Mouse (Mus musculus): Measurements from ENCODE around the gene Sgk1. TPM values are rescaled to one million over a fixed set of nuclear protein-coding genes. Genes with fewer than 3 reads are reported as not detected.

Gene Sgk1
- 90.4 and 91.8 TPM in 2 replicates for total RNA-seq (2017)

- ATAC-seq (ENCODE audit: extremely low read depth, insufficient number of reproducible peaks, low FRiP score, poor library complexity, severe bottlenecking), result peak; percentile 51
Observed at GRCm38 (mm10) chr10:21882184-21883081, at the start of gene Sgk1. Gene Sgk1 (plus strand): TSS chr10:21882184.

GRCm38 (mm10) chr10:21832282-21832681, 49.7 kb upstream of the Sgk1 start:
- ATAC-seq (ENCODE audit: extremely low read depth, insufficient number of reproducible peaks, low FRiP score, poor library complexity, severe bottlenecking), result no peak

- no peak for ATAC-seq (ENCODE audit: extremely low read depth, insufficient number of reproducible peaks, low FRiP score, poor library complexity, severe bottlenecking)
Observed at GRCm38 (mm10) chr10:21833757-21834156, 48.2 kb upstream of the Sgk1 start.

GRCm38 (mm10) chr10:21835077-21835476, 46.9 kb upstream of the Sgk1 start:
- no peak for ATAC-seq (ENCODE audit: extremely low read depth, insufficient number of reproducible peaks, low FRiP score, poor library complexity, severe bottlenecking)

GRCm38 (mm10) chr10:21839248-21840155, 42.5 kb upstream of the Sgk1 start:
- no peak for ATAC-seq (ENCODE audit: extremely low read depth, insufficient number of reproducible peaks, low FRiP score, poor library complexity, severe bottlenecking)

- no peak for ATAC-seq (ENCODE audit: extremely low read depth, insufficient number of reproducible peaks, low FRiP score, poor library complexity, severe bottlenecking)
Observed at GRCm38 (mm10) chr10:21843326-21843725, 38.7 kb upstream of the Sgk1 start.

GRCm38 (mm10) chr10:21843861-21844260, 38.1 kb upstream of the Sgk1 start:
- ATAC-seq (ENCODE audit: extremely low read depth, insufficient number of reproducible peaks, low FRiP score, poor library complexity, severe bottlenecking), result no peak

GRCm38 (mm10) chr10:21844391-21844790, 37.6 kb upstream of the Sgk1 start:
- ATAC-seq (ENCODE audit: extremely low read depth, insufficient number of reproducible peaks, low FRiP score, poor library complexity, severe bottlenecking), result no peak

GRCm38 (mm10) chr10:21845601-21846282, 36.2 kb upstream of the Sgk1 start:
- no peak for ATAC-seq (ENCODE audit: extremely low read depth, insufficient number of reproducible peaks, low FRiP score, poor library complexity, severe bottlenecking)

GRCm38 (mm10) chr10:21846366-21846765, 35.6 kb upstream of the Sgk1 start:
- ATAC-seq (ENCODE audit: extremely low read depth, insufficient number of reproducible peaks, low FRiP score, poor library complexity, severe bottlenecking), result no peak

- ATAC-seq (ENCODE audit: extremely low read depth, insufficient number of reproducible peaks, low FRiP score, poor library complexity, severe bottlenecking), result no peak
Observed at GRCm38 (mm10) chr10:21847026-21847820, 34.8 kb upstream of the Sgk1 start.

GRCm38 (mm10) chr10:21847931-21848670, 33.9 kb upstream of the Sgk1 start:
- ATAC-seq (ENCODE audit: extremely low read depth, insufficient number of reproducible peaks, low FRiP score, poor library complexity, severe bottlenecking), result no peak

GRCm38 (mm10) chr10:21849251-21849650, 32.7 kb upstream of the Sgk1 start:
- no peak for ATAC-seq (ENCODE audit: extremely low read depth, insufficient number of reproducible peaks, low FRiP score, poor library complexity, severe bottlenecking)

- ATAC-seq (ENCODE audit: extremely low read depth, insufficient number of reproducible peaks, low FRiP score, poor library complexity, severe bottlenecking), result 0 out of 2 replicates have a peak, but pooled peaks have one; percentile 8
Observed at GRCm38 (mm10) chr10:21850330-21850729, 31.7 kb upstream of the Sgk1 start.

- no peak for ATAC-seq (ENCODE audit: extremely low read depth, insufficient number of reproducible peaks, low FRiP score, poor library complexity, severe bottlenecking)
Observed at GRCm38 (mm10) chr10:21853122-21853521, 28.9 kb upstream of the Sgk1 start.

GRCm38 (mm10) chr10:21853566-21854328, 28.2 kb upstream of the Sgk1 start:
- ATAC-seq (ENCODE audit: extremely low read depth, insufficient number of reproducible peaks, low FRiP score, poor library complexity, severe bottlenecking), result no peak

- ATAC-seq (ENCODE audit: extremely low read depth, insufficient number of reproducible peaks, low FRiP score, poor library complexity, severe bottlenecking), result no peak
Observed at GRCm38 (mm10) chr10:21855338-21855737, 26.6 kb upstream of the Sgk1 start.

All from neutrophil, adult 5-6 weeks (primary cell).